Mouse (Mus musculus) neural tube, embryonic 11.5 days (tissue): Measurements from ENCODE around the gene Selenos. TPM values are rescaled to one million over a fixed set of nuclear protein-coding genes. Genes with fewer than 3 reads are reported as not detected.
A peak's percentile ranks its signal among the peaks of the same experiment; 100 is the strongest.
"Not testable (repeated sequence)": the region's sequence is repeated elsewhere in the genome, so short reads cannot be mapped to it uniquely, and the experiment has no call there.

Experiments used
- ATAC-seq: fragments of 200-750 bp; cut with Nextera tagmentation; 2 replicates; pipeline ENCODE4 v1.8.0; 2017; ENCODE audit warnings: moderate number of reproducible peaks, mild to moderate bottlenecking, moderate TSS enrichment, moderate library complexity; ENCODE audit not compliant: insufficient read depth, low FRiP score, low TSS enrichment
- DNase-seq: peaks from one replicate; pipeline ENCODE4 v3.0.0-alpha.2; 2015; ENCODE audit warnings: low spot score
- H3K27ac ChIP-seq: fragments of 300-500 bp; sonication (generic); 2 replicates; pipeline ENCODE4 v1.5.1; 2014; ENCODE audit warnings: low read depth, mild to moderate bottlenecking, low read length
- H3K27me3 ChIP-seq: fragments of 300-500 bp; sonication (generic); 2 replicates; pipeline ENCODE4 v1.6.1; 2014; ENCODE audit warnings: mild to moderate bottlenecking, low read length, mixed read lengths; ENCODE audit not compliant: control insufficient read depth, insufficient read depth
- H3K36me3 ChIP-seq: fragments of 300-500 bp; sonication (generic); 2 replicates; pipeline ENCODE4 v1.6.1; 2014; ENCODE audit warnings: mild to moderate bottlenecking, low read length, moderate library complexity, mixed read lengths; ENCODE audit not compliant: control insufficient read depth, insufficient read depth
- H3K4me1 ChIP-seq: fragments of 300-500 bp; sonication (generic); 2 replicates; pipeline ENCODE4 v1.6.1; 2014; ENCODE audit warnings: low read length, mixed read lengths; ENCODE audit not compliant: control insufficient read depth, insufficient read depth
- H3K4me2 ChIP-seq: fragments of 300-500 bp; sonication (generic); 2 replicates; pipeline ENCODE4 v1.6.1; 2014; ENCODE audit warnings: low read depth, mild to moderate bottlenecking, moderate library complexity
- H3K4me3 ChIP-seq: fragments of 300-500 bp; sonication (generic); 2 replicates; pipeline ENCODE4 v1.5.1; 2014; ENCODE audit warnings: low read depth, low read length
- H3K9ac ChIP-seq: fragments of 300-500 bp; sonication (generic); 2 replicates; pipeline ENCODE4 v1.6.1; 2014; ENCODE audit warnings: mild to moderate bottlenecking, low read length
- H3K9me3 ChIP-seq: fragments of 300-500 bp; sonication (generic); 2 replicates; pipeline ENCODE4 v1.6.1; 2016; ENCODE audit warnings: low read length; ENCODE audit not compliant: control insufficient read depth
- WGBS: fragments of 180-500 bp; shearing (Covaris S2); extraction: QIAGEN DNeasy Blood & Tissue Kit; methylation state at CpG from one replicate; pipeline ENCODE4 v1.1.7; 2014; 5-methylcytosine and 5-hydroxymethylcytosine counted together
- polyA plus RNA-seq: library from polyadenylated mRNA; unstranded; fragments of >200 nt; fragmentation: Nextera tagmentation; extraction: Ambion mirVana; gene quantifications from 2 replicates; pipeline ENCODE4 v1.2.1, GENCODE M21; 2014

The Selenos gene
- polyA plus RNA-seq, 1 experiment from 2014 or later = 88.8 TPM

GRCm38 (mm10) chr7:66046921-66047918, 32.2 kb upstream of the Selenos start:
- peaks cover 12% of the 10 kb centered on the region for H3K4me1 ChIP-seq
- ATAC-seq (no peak), DNase-seq (peak; percentile 23)
- 49% methylated on average over 17 of the region's 17 CpGs for WGBS
- H3K4me3 ChIP-seq = no peak overlapping the region
- H3K27ac ChIP-seq = no peak overlapping the region
- no peaks in the 10 kb centered on the region for H3K9me3 ChIP-seq
- H3K27me3 ChIP-seq = 0 out of 2 replicates have a peak, but pooled peaks cover 2% of the 10 kb centered on the region
- no peaks in the 10 kb centered on the region for H3K36me3 ChIP-seq
- no peak overlapping the region for H3K9ac ChIP-seq
- H3K4me2 ChIP-seq = no peak overlapping the region

- no peak for ATAC-seq
Measured at GRCm38 (mm10) chr7:66047975-66048374, 31.5 kb upstream of the Selenos start.

DNA sequence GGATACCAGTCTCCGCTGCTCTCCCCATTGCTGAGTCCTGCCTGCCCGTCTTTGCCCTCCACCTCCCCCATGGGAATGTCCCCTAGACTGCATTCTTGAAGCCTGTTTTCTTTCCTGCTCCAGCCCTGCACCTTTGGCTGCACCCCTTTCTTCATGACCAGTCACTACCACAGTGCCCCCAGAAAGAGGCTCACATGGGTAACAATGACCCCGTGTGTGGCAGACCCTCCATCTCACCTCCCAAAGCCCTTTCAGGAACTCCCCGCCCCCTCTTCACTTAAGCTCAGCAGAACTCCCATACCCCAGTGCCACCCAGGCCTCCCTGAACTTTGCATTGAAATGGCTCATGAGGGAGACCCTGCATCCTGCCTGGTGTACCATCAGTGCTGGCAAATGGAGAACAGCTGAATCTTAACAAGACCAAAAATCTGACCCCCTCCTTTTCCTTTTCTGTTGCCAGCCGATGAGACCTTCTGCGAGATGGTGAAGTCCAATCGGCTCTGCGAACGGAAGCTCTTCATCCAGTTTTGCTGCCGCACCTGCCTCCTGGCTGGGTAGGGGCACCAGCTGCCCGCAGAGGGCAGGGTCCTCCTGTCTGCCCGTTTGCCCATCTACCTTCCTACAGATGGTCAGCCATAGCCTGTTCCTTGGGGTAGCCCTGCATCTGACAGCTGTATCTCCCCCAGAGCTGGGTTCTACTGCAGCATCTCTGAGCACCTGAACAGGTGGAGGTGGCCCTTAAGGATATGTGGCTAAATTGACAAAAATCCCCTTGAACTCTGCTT, 30.8 kb upstream of the Selenos start:
- no peak overlapping the region for H3K4me3 ChIP-seq
- H3K9me3 ChIP-seq = no peaks in the 10 kb centered on the region
- no peak overlapping the region for H3K4me2 ChIP-seq
- ATAC-seq (no peak), DNase-seq (no peak)
- WGBS = 86% methylated on average over 12 of the region's 12 CpGs
- H3K27me3 ChIP-seq = 0 out of 2 replicates have a peak, but pooled peaks cover 2% of the 10 kb centered on the region
- no peak overlapping the region for H3K27ac ChIP-seq
- H3K36me3 ChIP-seq = no peaks in the 10 kb centered on the region
- no peak overlapping the region for H3K9ac ChIP-seq
- peaks cover 12% of the 10 kb centered on the region for H3K4me1 ChIP-seq

More at GRCm38 (mm10) chr7:66047975-66048374, 31.5 kb upstream of the Selenos start:
- Histone ChIP-seq H3K9ac (no peak overlapping the region), H3K27ac (no peak overlapping the region), H3K4me2 (no peak overlapping the region), H3K27me3 (0 out of 2 replicates have a peak, but pooled peaks cover 2% of the 10 kb centered on the region), H3K4me3 (no peak overlapping the region), H3K36me3 (no peaks in the 10 kb centered on the region), H3K4me1 (peaks cover 12% of the 10 kb centered on the region), H3K9me3 (no peaks in the 10 kb centered on the region)
- no peak for DNase-seq
- 80% methylated on average over 4 of the region's 4 CpGs for WGBS

DNA sequence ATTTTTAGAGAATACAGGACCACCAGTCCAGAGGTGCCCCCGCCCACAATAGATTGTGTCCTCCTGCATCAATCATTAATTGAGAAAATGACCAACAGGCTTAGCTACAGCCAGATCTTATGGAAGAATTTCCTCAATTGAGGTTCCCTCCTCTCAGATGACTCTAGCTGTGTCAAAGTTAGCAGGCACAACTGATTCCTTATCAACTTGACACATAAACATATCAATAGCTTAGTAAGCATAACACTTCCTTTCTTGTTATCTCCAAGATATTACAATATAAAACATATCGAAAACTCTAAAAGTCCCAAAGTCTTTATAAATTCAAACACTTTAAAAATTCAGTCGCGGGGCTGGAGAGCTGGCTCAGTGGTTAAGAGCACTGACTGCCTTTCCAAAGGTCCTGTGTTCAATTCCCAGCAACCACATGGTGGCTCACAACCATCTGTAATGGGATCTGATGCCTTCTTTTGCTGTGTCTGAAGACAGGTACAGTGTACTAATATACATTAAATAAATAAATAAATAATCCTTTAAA, 25.4 kb upstream of the Selenos start:
- no peak overlapping the region for H3K4me2 ChIP-seq
- H3K27me3 ChIP-seq = no peaks in the 10 kb centered on the region
- 86% methylated on average over 4 of the region's 4 CpGs for WGBS
- ATAC-seq (no peak), DNase-seq (no peak)
- H3K4me1 ChIP-seq = no peaks in the 10 kb centered on the region
- no peaks in the 10 kb centered on the region for H3K36me3 ChIP-seq
- H3K4me3 ChIP-seq = no peak overlapping the region
- no peaks in the 10 kb centered on the region for H3K9me3 ChIP-seq
- H3K27ac ChIP-seq = no peak overlapping the region
- H3K9ac ChIP-seq = no peak overlapping the region

- H3K27me3 ChIP-seq, H3K9ac ChIP-seq, ATAC-seq, H3K4me1 ChIP-seq, H3K27ac ChIP-seq, H3K36me3 ChIP-seq, H3K9me3 ChIP-seq, H3K4me2 ChIP-seq, DNase-seq, H3K4me3 ChIP-seq: not testable (repeated sequence)
- 14% methylated on average over 2 of the region's 2 CpGs for WGBS
Measured at GRCm38 (mm10) chr7:66055356-66055755, 24.1 kb upstream of the Selenos start.

DNA sequence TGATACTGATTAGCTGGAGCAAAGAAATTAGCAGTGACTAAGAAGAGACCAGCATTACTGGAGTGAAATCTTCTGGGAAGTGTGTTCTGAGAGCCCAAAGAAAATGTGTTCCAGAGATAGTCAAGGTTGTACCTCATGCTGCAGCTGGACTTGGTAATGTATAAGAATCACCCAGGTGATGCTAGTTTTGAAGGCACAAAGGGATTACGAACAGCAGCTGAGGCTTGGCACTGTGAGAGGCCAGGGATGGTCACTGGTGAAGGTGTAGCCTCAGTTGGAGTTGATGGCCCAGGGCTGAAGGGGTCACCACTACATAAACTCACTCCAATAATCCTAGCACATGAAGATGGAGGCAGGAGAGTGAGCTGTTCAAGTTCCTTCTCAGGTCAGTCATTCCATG, 20.7 kb upstream of the Selenos start, which contains the start of gene Snrpa1:
TSS of gene Snrpa1 (plus strand) at position 301 of the 400 bp plus-strand sequence.
- no peak for ATAC-seq
- no peaks in the 10 kb centered on the region for H3K9me3 ChIP-seq

DNA sequence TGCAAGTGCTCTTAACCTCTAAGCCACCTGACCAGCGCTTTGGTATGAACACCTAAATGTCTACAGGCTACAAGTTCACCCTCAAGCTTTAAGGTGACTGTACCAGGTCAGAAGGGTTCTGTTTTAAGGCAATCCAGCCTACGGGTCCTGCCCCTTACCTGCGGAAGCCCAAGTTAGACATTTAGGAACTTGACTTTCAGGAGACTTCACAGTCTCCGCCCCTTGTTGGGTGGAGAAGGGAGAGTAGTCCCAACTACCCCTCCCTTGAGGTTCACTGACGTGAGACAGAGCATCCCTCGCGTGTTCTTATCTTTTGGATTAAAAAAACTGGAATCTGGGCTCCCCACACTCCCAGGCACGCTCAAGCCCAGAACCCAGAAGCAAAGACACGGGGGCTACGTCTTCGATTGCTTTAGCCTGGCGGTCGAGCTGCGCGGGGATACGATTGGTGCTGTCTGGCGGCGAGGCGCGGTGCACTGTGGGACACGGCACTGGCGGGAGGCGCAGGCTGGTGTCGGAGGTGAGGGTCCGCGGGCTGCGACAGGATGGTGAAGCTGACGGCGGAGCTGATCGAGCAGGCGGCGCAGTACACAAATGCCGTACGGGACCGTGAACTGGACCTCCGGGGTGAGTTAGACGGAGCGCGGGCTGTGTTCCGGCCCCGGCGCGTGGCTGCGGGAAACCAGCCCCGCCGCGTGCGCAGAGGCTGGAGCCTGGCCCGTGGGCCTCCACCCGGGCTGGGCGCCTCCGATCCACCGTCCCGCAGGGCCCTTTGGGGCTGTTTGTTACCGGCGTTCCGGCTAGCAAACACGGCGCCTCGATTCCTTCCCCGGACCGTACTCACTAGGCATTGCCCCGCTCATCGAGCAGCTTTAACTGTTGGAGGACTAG, 19.1 kb upstream of the Selenos start:
- no peaks in the 10 kb centered on the region for H3K27me3 ChIP-seq
- H3K9me3 ChIP-seq = no peaks in the 10 kb centered on the region
- H3K36me3 ChIP-seq = no peaks in the 10 kb centered on the region
- WGBS = under 1% methylated on average over 64 of the region's 64 CpGs
- peak overlapping the region; percentile 81 for H3K9ac ChIP-seq
- no peak overlapping the region for H3K27ac ChIP-seq
- DNase-seq (peak; percentile 92), ATAC-seq (peak; percentile 92)
- H3K4me2 ChIP-seq = peak overlapping the region; percentile 69
- H3K4me3 ChIP-seq = peak overlapping the region; percentile 69
- H3K4me1 ChIP-seq = peaks cover 4% of the 10 kb centered on the region; the same call in 1 of the 2 replicates

More for the DNA sequence above, 20.7 kb upstream of the Selenos start, which contains the start of gene Snrpa1:
- WGBS = 65% methylated on average over 1 of the region's 1 CpGs
- Histone ChIP-seq H3K36me3 (no peaks in the 10 kb centered on the region), H3K4me1 (peaks cover 4% of the 10 kb centered on the region; the same call in 1 of the 2 replicates), H3K4me2 (peak within 1 kb of the TSS; percentile 69), H3K27ac (no peak within 1 kb of the TSS), H3K9ac (no peak within 1 kb of the TSS; the same call in 1 of the 2 replicates), H3K27me3 (no peaks in the 10 kb centered on the region), H3K4me3 (peak within 1 kb of the TSS; percentile 69)
- no peak for DNase-seq
